Mouse (Mus musculus): ENCODE measurements around the gene Prkd3.

The Prkd3 gene

DNA sequence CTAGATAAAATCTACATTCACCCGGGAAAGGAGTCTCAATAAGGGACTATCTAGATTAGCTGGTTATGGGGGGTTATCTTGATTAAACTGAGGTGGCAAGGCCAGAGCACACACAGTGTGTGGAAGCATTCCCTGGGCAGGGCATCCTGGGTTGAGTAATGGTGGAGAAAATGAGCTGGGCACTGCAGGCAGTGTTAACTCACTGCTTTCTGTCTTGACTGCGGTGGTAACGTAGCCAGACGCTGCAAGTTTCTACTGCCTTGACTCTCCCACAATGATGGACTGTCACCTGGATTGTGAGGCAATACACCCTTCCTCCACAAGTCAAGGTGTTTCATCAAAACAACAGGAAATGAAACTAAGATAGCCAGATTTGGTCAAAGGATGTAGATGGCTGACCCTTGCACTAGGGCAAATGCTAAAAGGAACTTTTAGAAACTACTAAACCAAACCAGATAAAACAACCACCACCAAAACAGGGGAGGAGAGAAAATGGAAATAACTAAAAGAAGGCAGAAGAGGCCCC, 20.8 kb downstream of the Prkd3 start:
- no peak for DNase-seq (ENCODE audit: low spot score)

DNA sequence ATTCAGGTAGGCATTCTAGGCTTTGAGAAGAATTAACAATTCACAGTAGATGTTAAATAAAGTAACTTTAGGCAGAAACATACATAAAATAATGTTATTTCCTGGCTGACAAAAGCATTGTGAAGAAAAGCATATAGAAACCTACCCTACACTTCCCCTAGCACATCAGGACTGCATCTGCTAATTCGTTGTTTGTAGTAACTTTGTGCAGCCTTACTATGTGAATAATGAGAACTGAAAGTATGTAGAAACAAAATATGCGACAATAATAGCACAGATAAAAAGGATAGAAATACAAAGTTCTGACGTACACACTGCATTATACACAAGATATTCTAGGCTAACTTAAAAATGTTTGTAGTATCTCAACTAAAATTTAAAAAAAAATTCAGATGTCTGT, 21.4 kb downstream of the Prkd3 start:
- DNase-seq (ENCODE audit: low spot score): no peak

DNA sequence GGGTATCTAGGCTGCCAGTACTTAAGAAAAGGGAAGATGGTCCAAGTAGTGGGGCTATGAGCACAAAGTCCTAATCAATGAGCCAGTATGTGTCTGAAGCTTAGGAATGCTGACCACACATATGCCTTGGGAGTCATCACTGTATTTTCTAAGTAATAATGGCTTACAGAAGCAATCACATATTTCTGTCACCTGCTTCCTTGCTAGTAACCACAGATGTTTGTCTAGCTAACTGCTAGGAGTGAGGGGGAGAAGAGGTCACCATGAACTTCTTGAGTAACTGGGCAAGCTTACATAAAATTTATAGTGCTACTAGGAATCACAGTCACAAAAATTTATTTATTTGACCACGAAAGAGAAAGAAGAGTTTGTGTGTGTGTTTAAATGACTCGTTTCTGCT, 22.5 kb downstream of the Prkd3 start:
- no peak for DNase-seq (ENCODE audit: low spot score)

DNA sequence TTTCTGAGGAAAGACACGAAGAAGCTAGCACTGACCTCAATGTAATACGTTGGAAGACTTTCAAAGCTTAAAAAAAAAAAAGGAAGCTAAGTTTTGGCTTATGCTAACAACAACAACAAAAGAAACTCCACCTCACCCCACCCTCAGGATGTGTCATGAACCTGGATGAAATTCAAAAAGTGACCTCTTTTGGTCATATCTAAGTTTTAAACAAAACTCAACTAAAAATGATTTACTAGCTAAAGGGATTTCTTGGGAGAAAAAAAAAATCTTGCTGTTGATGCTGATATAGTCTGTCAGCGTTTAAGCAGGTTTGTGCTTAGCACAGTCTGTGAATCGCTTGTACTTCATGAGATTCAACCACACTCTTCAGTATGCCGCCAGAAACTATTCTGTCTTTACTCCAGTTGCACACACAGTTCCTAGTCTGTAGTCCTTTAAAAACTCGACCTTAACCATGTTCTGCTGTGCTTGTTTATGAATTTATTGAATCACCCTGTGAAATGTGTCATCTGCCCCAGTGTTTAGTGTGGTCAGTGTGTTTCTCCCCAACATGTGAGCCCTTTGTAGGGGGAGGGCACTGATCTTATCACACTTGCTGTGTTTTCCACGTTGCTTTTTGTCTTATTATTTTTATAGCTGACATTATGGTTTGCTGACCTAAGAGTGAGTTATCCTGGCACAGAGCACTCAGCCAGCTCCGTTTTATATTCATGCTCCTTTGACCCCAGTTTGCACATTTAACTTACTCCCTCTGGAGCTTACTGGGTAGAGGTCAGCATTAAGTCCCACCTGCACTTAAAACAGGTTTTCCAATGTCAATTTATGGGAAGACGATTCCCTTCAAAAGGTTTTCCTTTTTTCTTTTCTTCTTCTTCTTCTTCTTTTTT, 25.4 kb downstream of the Prkd3 start:
- no peak for DNase-seq (ENCODE audit: low spot score)

DNA sequence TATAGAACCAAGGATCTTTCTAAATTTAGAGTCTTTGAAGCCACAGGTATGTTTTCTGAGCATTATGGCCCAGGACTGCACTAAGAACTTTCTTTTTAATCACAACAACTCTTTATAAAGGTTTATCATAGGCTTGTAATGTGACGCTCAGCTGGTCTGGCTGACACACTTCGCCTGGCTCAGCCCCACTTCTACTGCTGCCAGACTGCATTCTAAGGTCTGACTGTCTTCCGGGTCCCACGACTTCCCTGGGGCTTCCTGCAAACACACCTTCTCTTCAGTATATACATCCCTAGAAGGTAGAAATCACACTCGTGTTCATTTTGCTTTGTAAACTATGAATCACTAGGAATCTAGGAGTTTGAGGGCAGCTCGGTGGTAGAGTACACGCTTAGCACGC, 26.2 kb downstream of the Prkd3 start:
- DNase-seq (ENCODE audit: low spot score): no peak

DNA sequence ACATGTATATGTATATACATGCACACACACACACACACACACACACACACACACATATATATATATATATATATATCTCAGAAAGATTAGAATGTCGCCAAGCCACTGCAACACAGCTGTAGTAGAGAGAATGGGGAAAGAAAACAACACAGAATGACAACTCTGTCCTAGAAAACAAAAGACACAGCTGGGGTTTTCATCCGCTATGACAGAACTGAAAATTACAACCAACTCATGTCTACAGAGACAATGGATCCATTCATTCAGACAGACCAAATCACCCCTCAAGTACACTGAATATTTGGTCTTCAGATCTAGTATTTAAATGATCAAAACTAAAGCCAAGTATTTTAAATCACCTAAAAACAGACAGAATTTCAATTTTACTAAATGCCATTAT, 26.9 kb downstream of the Prkd3 start:
- no peak for DNase-seq (ENCODE audit: low spot score)

DNA sequence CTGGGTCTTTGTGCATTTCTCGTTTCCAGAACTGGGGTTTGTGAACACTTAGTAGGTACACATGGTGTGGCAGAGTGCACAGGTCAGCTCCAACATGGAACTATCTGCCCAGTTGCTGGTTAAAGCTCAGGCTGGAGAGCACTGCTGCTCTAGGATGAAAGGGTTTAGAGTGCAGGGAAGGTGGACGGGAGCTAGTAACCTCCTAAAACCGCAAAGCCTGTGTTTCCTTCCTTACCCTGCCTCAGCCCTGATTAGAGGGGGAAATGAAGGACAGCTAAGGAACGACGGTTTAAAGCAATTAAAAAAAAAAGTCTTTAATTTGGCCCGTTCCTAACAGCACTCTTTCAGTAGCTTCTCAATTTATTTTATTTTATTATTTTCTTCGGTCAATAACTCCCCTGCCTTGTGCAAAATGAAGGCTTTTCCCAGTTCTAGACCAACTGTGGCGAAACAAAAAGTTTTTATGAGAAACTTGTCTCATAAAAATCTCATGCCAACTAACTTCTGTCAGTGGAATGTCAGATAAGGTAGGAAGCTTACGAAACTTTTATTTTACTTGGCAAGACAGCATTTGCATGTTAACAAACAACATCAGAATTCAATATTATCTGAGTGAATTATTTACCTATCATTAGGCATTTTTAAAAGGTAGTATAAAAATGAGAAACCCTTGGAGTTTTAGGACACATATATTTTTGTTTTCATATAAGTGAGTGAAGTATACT, 28.2 kb downstream of the Prkd3 start:
- no peak for DNase-seq (ENCODE audit: low spot score)

DNA sequence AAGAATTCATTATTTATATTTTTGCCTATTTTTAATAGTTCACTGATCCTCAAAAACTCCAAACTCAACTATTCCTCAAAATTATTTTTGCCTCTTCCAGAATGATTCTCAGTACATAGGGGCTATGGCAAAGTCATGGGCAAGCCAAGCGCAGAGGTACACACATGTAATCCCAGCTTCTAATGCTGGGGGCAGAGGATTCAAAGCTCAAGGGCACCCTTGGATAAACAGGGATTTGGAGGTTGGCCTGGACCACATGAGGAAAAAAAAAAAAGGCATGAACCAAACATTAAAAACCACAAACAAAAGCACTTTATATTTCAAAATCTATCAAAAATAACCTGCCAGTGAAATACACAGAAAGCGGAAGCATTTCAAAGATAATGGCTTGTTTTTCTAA, 29.1 kb downstream of the Prkd3 start:
- no peak for DNase-seq (ENCODE audit: low spot score)

DNA sequence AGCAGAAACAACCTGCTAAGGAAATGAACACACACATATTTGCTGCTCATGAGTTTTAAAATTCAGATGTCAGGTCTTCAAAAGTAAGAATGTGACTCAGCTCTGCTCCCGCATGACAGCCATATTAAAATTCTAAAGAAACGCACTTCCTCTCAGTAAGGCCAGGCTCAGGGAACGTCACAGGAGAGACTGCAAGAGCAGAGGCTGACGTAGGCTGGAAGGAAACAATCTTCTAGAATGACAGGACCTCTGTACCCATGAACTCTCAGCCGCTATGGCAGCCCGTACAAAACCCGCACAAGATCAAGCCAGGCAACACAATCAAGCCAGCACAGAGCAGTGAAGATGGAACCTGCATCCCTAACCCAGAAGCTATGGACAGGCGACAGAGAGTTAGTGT, 31.6 kb downstream of the Prkd3 start:
- no peak for DNase-seq (ENCODE audit: low spot score)

DNA sequence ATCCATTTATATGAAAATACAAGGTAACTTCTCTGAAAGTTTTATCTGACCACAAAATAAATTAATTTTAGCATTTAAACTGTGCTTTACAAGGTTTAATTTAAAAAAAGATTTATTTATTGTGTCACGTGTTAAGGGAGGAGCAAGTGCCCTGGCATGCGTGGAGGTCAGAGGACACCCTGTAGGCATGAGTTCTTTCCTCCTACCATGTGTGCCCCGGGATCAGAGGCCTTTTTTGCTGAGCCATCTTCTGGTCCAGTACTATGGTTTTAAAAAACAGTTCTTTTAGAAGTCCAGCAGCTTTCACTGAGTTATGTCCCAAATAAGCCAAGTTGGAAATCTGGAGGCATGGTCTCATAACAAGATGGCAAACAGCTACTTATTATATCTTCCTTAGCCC, 36.9 kb downstream of the Prkd3 start:
- no peak for DNase-seq (ENCODE audit: low spot score)

DNA sequence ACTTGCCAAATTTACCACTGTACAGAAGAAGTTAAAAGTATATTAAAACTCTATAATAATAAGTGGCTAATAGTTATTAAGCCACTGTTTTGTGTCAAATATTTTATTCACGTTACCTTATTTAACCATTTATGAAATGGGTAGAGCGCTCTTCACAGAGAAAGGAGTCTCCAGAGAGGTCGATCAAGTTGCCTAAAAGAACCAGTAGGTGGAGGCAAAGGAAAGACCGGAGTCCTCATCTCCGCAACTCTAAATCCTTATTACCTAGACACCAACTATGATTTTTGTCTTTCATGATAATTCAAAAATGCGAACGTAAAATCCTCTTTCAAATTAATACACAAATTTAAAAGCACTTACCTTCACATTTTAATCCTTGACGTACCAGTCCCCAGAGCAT, 37.5 kb downstream of the Prkd3 start:
- DNase-seq (ENCODE audit: low spot score): no peak

DNA sequence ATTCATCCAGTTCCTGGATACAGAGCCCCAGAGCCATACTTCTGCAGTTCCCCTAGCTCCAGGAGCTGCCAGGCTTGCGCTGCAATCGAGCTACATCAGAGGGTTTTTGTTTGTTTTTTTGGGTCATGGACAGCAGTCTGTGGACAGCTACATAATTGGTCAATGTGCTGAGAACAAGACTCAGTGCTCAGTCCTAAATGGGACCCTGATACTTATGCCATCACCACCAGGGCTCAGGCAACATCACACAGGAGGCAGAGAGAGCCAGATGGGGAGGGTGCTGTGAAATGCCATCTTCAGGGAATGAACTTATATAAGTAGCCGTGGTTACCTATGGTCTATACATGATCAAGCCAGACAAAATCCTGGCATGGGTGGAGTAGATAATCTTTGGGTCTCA, 52.1 kb downstream of the Prkd3 start:
- no peak for DNase-seq (ENCODE audit: low spot score)

DNA sequence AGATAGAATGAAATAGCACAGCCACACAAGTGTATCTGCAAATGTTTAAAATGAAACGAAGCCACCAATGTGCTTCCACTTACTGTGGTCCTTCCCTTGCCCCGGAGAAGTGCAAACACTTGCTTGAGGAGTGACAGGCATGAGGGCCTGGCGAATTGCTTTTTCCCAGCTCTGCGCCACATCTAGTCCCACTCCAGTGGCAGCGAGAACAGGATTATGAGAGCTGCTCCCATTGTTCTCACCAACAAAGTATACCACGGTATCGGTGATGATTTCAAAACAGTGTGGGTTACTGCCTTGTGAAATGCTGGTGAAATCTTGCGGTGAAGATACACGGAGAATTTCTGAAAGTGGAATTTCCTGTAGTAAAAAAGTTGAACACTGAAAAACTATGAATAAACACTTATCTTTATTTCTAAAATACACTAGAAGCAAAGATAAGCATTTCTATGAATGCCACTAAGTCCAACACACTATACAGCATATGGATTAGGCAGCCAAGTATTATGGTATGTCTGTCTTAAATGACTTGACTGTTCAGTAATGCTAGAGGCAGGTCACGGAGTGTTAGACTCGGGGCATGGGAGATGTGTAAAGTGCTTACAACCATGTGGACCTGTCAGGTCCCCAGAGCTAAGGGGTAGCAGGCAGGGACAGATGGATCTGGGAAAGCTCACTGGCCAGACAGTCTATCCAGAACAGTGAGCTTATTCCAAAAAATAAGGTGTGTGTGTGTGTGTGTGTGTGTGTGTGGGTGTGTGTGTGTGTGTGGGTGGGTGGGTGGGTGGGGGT, 54.3 kb downstream of the Prkd3 start:
- no peak for DNase-seq (ENCODE audit: low spot score)

DNA sequence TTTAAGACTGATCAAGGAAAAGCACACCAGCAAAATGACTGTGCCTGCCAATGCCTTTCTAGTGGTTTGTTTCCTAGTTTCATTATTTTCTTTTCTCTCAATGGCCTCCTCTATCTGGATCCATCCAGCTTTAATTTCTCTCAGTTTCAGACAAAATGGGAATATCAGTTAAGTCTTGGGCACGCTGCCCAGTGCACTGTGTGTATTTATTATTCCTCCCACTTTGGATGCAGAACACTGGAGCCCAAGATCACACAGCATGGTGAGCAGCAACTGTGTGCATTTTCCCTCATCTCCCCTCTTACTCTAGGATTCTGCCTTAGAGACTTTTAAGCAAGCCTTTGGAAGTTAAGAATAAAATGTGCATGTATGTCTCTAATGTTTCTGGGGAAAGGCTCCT, 56.2 kb downstream of the Prkd3 start:
- no peak for DNase-seq (ENCODE audit: low spot score)

DNA sequence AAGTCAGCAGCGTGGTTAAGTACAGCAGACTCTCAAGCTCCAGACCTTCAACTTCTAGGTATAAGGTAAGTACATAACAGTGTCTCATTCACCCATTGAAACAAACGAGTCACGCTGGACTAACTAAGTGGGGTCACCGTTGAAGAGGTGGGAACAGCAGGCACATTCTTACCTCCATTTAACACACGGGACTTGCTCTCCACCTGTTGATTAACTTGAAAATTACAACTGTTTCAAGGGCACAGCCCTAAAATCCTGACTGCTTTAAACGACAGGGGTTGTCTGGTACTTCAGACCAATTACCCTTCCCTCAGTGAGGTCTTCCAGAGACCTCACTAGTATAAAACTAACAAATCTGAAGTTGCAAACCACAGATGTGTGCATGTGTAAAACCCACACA, 61.1 kb downstream of the Prkd3 start:
- no peak for DNase-seq (ENCODE audit: low spot score)

DNA sequence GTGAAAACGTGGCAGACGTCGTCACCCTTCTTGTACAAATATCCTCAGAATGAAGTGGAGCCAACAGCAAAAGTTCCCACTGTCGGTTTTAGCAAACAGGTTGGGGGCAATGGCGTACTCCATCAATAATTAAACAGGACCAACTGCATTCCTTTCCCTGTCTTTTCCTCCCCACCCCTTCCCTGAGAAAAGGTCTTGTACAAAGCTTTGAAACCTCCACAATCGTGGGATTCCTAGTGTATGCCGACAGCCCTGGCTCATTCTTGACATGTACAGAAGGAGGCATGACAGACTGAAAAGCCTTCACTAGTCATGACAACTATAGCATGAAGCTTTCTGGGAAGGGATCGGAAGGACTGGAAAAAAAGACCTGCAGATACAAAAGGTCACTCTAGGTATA, 67.4 kb downstream of the Prkd3 start:
- no peak for DNase-seq (ENCODE audit: low spot score)

DNA sequence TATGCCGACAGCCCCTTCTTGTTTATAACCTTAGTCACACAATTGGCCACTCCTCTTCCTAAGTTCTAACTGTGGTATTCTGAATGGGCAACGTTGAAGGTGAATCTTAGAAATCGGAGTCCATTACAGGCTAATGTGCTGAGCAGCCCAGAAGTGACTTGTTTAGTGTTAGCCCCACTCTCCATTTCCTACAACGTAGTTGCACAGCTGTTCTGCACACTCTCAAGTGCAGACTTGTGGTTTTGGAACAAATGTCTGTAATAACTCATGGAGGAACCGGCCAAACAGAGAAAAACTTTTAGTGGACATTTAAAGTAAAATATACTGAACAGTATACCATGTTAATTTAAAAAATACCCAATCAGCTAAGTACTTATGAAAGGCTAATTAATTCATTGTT, 68.5 kb downstream of the Prkd3 start:
- DNase-seq (ENCODE audit: low spot score): no peak

DNA sequence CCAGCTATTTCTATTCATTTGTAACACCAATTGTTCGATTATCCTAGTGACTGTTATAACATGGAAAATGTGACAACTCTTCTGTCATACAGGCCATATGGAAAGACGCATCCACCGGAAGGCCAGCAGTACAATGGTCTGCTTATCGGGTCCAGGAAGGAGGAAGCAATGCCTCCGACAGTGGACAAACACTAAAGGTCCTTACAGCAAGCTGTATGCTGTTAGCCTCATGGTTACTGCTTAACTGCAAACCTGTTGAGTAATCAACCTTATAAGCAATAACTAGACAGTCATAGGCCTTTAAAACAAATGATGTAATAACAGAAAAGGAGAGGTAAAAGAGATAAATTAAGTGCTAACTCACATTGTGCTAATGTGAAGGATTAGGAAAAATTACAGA, 69.4 kb downstream of the Prkd3 start:
- no peak for DNase-seq (ENCODE audit: low spot score)

DNA sequence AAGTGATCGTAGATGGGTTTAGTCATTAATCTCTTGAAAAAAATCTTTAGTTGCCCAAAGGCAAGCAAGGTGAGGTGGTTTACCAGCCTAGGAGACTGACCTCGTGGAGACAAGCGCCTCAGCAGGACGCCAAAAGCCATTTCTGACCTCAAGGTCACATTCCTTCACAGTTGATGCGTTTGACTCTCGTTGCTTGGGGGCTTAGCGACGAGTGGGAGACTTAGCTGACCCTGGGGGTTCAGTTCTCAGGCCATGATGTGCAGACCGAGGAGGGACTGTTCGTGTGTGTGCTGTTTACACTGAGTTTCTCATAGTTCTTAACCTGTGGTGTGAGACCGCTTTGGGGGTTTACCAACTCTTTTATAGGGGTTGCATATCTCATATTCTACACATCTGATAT, 78.0 kb downstream of the Prkd3 start:
- no peak for DNase-seq (ENCODE audit: low spot score)

DNA sequence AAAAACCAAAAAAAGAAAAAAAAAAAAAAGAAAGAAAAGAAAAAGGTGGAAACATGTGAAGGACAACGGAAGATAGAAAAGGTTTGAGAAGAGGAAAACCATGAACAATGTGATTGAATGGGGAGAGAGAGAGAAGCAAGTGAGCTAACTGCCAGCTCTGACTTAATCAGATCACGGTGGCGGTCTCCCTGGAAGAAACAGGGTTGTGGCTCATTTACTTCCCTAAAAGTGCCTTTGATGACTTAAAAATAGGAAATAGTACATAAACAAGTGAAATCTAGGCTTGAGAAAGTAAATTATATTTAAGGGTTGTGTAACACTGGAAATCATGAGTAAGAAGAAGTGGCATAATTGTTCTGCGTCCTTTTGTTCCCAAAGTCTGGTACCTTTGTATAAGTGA, 81.7 kb downstream of the Prkd3 start:
- no peak for DNase-seq (ENCODE audit: low spot score)

DNA sequence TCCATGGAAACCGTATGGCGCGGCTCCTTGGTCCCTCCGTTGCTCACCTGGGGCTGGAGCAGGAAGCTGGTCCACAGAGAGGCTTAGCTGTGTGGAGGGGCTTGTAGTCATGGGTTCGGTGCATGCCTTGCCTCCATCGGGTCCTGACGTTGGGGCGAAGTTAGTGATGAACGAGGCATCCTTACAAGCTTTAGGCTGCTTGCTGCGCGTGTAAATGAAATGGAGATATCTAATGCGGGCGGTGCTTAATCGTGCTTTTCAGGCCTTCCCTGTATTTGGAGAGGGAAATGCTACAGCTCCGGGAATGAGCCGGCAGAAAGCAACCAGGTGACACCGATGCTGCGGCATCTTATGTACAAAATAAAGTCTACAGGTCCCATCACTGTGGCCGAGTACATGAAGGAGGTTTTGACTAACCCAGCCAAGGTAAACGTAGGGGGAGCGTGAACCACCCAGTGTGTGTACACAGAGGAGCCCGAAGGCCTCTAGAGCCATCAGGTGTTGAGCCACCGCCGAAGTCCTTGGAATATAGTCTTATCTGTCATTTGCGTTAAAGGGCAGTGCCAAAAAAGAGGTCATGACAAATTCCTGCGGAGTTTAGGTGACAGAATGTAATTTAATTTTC, 83.3 kb downstream of the Prkd3 start:
- DNase-seq (ENCODE audit: low spot score): no peak
